Mouse (Mus musculus) MEL (cell line): ENCODE measurements around the gene Ccdc85c.

Experiments
- CTCF ChIP-seq, 3 experiments: IDR thresholded peaks in 2 of 3; conservative IDR thresholded peaks in 1 of 3; 2 replicates each; pipeline ENCODE4 v1.5.1; 2011 to 2012; ENCODE audit warnings: low read length in 3 of 3, low read depth in 2 of 3, mild to moderate bottlenecking in 2 of 3, improper control_type of control experiment in 1 of 3, inconsistent platforms in 1 of 3, mixed read lengths in 1 of 3, moderate library complexity in 1 of 3; ENCODE audit not compliant: control insufficient read depth in 1 of 3, insufficient read depth in 1 of 3, poor library complexity in 1 of 3, severe bottlenecking in 1 of 3
- MAX ChIP-seq: IDR thresholded peaks from 2 replicates; pipeline ENCODE4 v1.6.1; 2011; ENCODE audit warnings: low read length, improper control_type of control experiment
- MAZ ChIP-seq: IDR thresholded peaks from 2 replicates; pipeline ENCODE4 v1.6.1; 2012; ENCODE audit warnings: low read depth, mild to moderate bottlenecking, inconsistent platforms, low read length, improper control_type of control experiment
- POLR2A ChIP-seq, 2 experiments: IDR thresholded peaks; 2 replicates each; pipeline ENCODE4 v1.6.1; 2011 to 2012; ENCODE audit warnings: low read length in 2 of 2, mild to moderate bottlenecking in 2 of 2, control low read depth in 1 of 2, improper control_type of control experiment in 1 of 2, low read depth in 1 of 2, moderate library complexity in 1 of 2; ENCODE audit not compliant: control insufficient read depth in 1 of 2, insufficient read depth in 1 of 2, poor library complexity in 1 of 2
- POLR2AphosphoS2 ChIP-seq: IDR thresholded peaks from 2 replicates; pipeline ENCODE4 v1.6.1; 2011; ENCODE audit warnings: low read length, improper control_type of control experiment
- SIN3A ChIP-seq: IDR thresholded peaks from 2 replicates; pipeline ENCODE4 v1.6.1; 2012; ENCODE audit warnings: low read length, improper control_type of control experiment, inconsistent platforms
- SMC3 ChIP-seq: IDR thresholded peaks from 2 replicates; pipeline ENCODE4 v1.6.1; 2011; ENCODE audit warnings: low read depth, low read length, improper control_type of control experiment
- ZC3H11A ChIP-seq: IDR thresholded peaks from 2 replicates; pipeline ENCODE4 v1.6.1; 2012; ENCODE audit warnings: low read depth, mild to moderate bottlenecking, inconsistent platforms, low read length, improper control_type of control experiment
- ZKSCAN1 ChIP-seq: IDR thresholded peaks from 2 replicates; pipeline ENCODE4 v1.6.1; 2012; ENCODE audit warnings: low read depth, mild to moderate bottlenecking, inconsistent platforms, low read length, improper control_type of control experiment, moderate library complexity

- TF ChIP-seq CTCF (IDR thresholded peaks at IDR 0.05 in 2 of 3, conservative IDR thresholded peaks at IDR 0.05 in 1 of 3; ENCODE audit: control insufficient read depth in 1 of 3, insufficient read depth in 1 of 3, low read depth in 2 of 3, low read length in 3 of 3, poor library complexity in 1 of 3, severe bottlenecking in 1 of 3) (no peak), ZKSCAN1 (no peak), POLR2AphosphoS2 (no peak), POLR2A (IDR thresholded peaks at IDR 0.05; ENCODE audit: control insufficient read depth in 1 of 2, insufficient read depth in 1 of 2, low read depth in 1 of 2, low read length in 2 of 2, poor library complexity in 1 of 2) (no peak), SIN3A (no peak), MAX (no peak), MAZ (no peak), ZC3H11A (no peak), SMC3 (no peak)
Observed at GRCm38 (mm10) chr12:108320096-108320495, 44.9 kb upstream of the Ccdc85c start.
